Mouse (Mus musculus) embryonic facial prominence, embryonic 10.5 days (tissue): ENCODE measurements at regions not wholly inside any gene's neighbourhood (a gene's known extent, or its start where the extent isn't known, plus 50 kb on each side); places are given as distances from the start of the nearest gene placed in this dataset.

ENCODE experiments used
- DNase-seq: peaks from one replicate; pipeline ENCODE4 v3.0.0-alpha.2; 2017; ENCODE audit warnings: low spot score
- H3K27ac ChIP-seq: fragments of 300-500 bp; sonication (generic); replicated peaks from 2 replicates; pipeline ENCODE4 v1.5.1; 2016; ENCODE audit warnings: mild to moderate bottlenecking
- H3K27me3 ChIP-seq: fragments of 300-500 bp; sonication (generic); replicated peaks from 2 replicates; pipeline ENCODE4 v1.6.1; 2016; ENCODE audit warnings: low read depth, mild to moderate bottlenecking; ENCODE audit not compliant: poor library complexity, severe bottlenecking
- H3K36me3 ChIP-seq: fragments of 300-500 bp; sonication (generic); replicated peaks from 2 replicates; pipeline ENCODE4 v1.6.1; 2016; ENCODE audit warnings: mild to moderate bottlenecking, moderate library complexity
- H3K4me1 ChIP-seq: fragments of 300-500 bp; sonication (generic); 2 replicates; pipeline ENCODE4 v1.6.1; 2016
- H3K4me3 ChIP-seq: fragments of 300-500 bp; sonication (generic); 2 replicates; pipeline ENCODE4 v1.5.1; 2016; ENCODE audit warnings: mild to moderate bottlenecking, moderate library complexity
- H3K9me3 ChIP-seq: fragments of 300-500 bp; sonication (generic); 2 replicates; pipeline ENCODE4 v1.6.1; 2016; ENCODE audit warnings: mild to moderate bottlenecking
- WGBS: fragments of 180-500 bp; shearing (Covaris S2); methylation state at CpG from one replicate; pipeline ENCODE4 v1.1.7; 2016; 5-methylcytosine and 5-hydroxymethylcytosine counted together

- H3K36me3 ChIP-seq, result no peaks in the 10 kb centered on the region
- WGBS, result 83% methylated on average over 8 of the region's 8 CpGs
- no peaks in the 10 kb centered on the region; the same call in 1 of the 2 replicates for H3K27me3 ChIP-seq
- no peak overlapping the region for H3K4me3 ChIP-seq
- no peak for DNase-seq
- peaks cover 37% of the 10 kb centered on the region for H3K4me1 ChIP-seq
- H3K27ac ChIP-seq, result peak overlapping the region; percentile 15; the same call in 1 of the 2 replicates
- H3K9me3 ChIP-seq, result 0 out of 2 replicates have a peak, but pooled peaks cover 4% of the 10 kb centered on the region
These were observed 112.5 kb downstream of the Nufip1 start for GRCm38 (mm10) chr14:76223036-76223650.

- Histone ChIP-seq H3K4me3 (no peak overlapping the region), H3K27me3 (no peaks in the 10 kb centered on the region; the same call in 1 of the 2 replicates), H3K27ac (peak overlapping the region; percentile 15; the same call in 1 of the 2 replicates), H3K9me3 (no peaks in the 10 kb centered on the region), H3K36me3 (no peaks in the 10 kb centered on the region), H3K4me1 (peaks cover 38% of the 10 kb centered on the region)
- no peak for DNase-seq
- 91% methylated on average over 2 of the region's 2 CpGs for WGBS
These were observed 113.2 kb downstream of the Nufip1 start for GRCm38 (mm10) chr14:76223903-76224302.

GRCm38 (mm10) chr14:76225532-76225931 is 114.8 kb downstream of the Nufip1 start:
- Histone ChIP-seq H3K9me3 (no peaks in the 10 kb centered on the region), H3K4me3 (no peak overlapping the region), H3K27me3 (no peaks in the 10 kb centered on the region; the same call in 1 of the 2 replicates), H3K27ac (0 out of 2 replicates have a peak overlapping the region, but pooled peaks have one; percentile 10), H3K36me3 (no peaks in the 10 kb centered on the region), H3K4me1 (peaks cover 44% of the 10 kb centered on the region)
- 77% methylated on average over 12 of the region's 12 CpGs for WGBS
- no peak for DNase-seq

GRCm38 (mm10) chr14:76226621-76227297 is 116.1 kb downstream of the Nufip1 start:
- no peak overlapping the region for H3K27ac ChIP-seq
- H3K4me3 ChIP-seq, result no peak overlapping the region
- no peaks in the 10 kb centered on the region; the same call in 1 of the 2 replicates for H3K27me3 ChIP-seq
- H3K36me3 ChIP-seq, result no peaks in the 10 kb centered on the region
- H3K4me1 ChIP-seq, result peaks cover 35% of the 10 kb centered on the region
- no peaks in the 10 kb centered on the region for H3K9me3 ChIP-seq
- 74% methylated on average over 4 of the region's 4 CpGs for WGBS
- DNase-seq, result no peak

GRCm38 (mm10) chr14:76228968-76229555 is 118.4 kb downstream of the Nufip1 start:
- no peak overlapping the region for H3K4me3 ChIP-seq
- no peaks in the 10 kb centered on the region; the same call in 1 of the 2 replicates for H3K27me3 ChIP-seq
- no peak for DNase-seq
- no peaks in the 10 kb centered on the region for H3K9me3 ChIP-seq
- H3K36me3 ChIP-seq, result no peaks in the 10 kb centered on the region
- 62% methylated on average over 9 of the region's 9 CpGs for WGBS
- H3K27ac ChIP-seq, result no peak overlapping the region
- H3K4me1 ChIP-seq, result peaks cover 18% of the 10 kb centered on the region

- H3K9me3 ChIP-seq, result 0 out of 2 replicates have a peak, but pooled peaks cover 3% of the 10 kb centered on the region
- H3K27me3 ChIP-seq, result no peaks in the 10 kb centered on the region
- DNase-seq, result no peak
- H3K4me3 ChIP-seq, result no peak overlapping the region
- no peak overlapping the region for H3K27ac ChIP-seq
- H3K4me1 ChIP-seq, result peaks cover 22% of the 10 kb centered on the region
- 84% methylated on average over 14 of the region's 14 CpGs for WGBS
- no peaks in the 10 kb centered on the region for H3K36me3 ChIP-seq
These were observed 129.3 kb downstream of the Nufip1 start for GRCm38 (mm10) chr14:76239856-76240493.

- Histone ChIP-seq H3K4me1 (peaks cover 23% of the 10 kb centered on the region), H3K27ac (peak overlapping the region; percentile 80), H3K9me3 (0 out of 2 replicates have a peak, but pooled peaks cover 3% of the 10 kb centered on the region), H3K36me3 (no peaks in the 10 kb centered on the region), H3K27me3 (no peaks in the 10 kb centered on the region), H3K4me3 (peak overlapping the region; percentile 21; the same call in 1 of the 2 replicates)
- 60% methylated on average over 14 of the region's 14 CpGs for WGBS
- peak; percentile 47 for DNase-seq
These were observed 133.1 kb downstream of the Nufip1 start for GRCm38 (mm10) chr14:76243581-76244337.

GRCm38 (mm10) chr14:76244338-76245062 is 133.8 kb downstream of the Nufip1 start:
- Histone ChIP-seq H3K36me3 (no peaks in the 10 kb centered on the region), H3K4me1 (peaks cover 25% of the 10 kb centered on the region), H3K27ac (peak overlapping the region; percentile 80), H3K4me3 (peak overlapping the region; percentile 21; the same call in 1 of the 2 replicates), H3K9me3 (0 out of 2 replicates have a peak, but pooled peaks cover 3% of the 10 kb centered on the region), H3K27me3 (no peaks in the 10 kb centered on the region)
- DNase-seq, result peak; percentile 47
- WGBS, result 31% methylated on average over 18 of the region's 18 CpGs

- peak overlapping the region; percentile 80; the same call in 1 of the 2 replicates for H3K27ac ChIP-seq
- H3K4me3 ChIP-seq, result no peak overlapping the region
- no peaks in the 10 kb centered on the region for H3K27me3 ChIP-seq
- WGBS, result 62% methylated on average over 4 of the region's 4 CpGs
- DNase-seq, result no peak
- H3K4me1 ChIP-seq, result peaks cover 25% of the 10 kb centered on the region
- no peaks in the 10 kb centered on the region for H3K36me3 ChIP-seq
- 0 out of 2 replicates have a peak, but pooled peaks cover 3% of the 10 kb centered on the region for H3K9me3 ChIP-seq
These were observed 134.3 kb downstream of the Nufip1 start for GRCm38 (mm10) chr14:76245063-76245396.

GRCm38 (mm10) chr14:76247664-76248063 is 137.0 kb downstream of the Nufip1 start:
- 0 out of 2 replicates have a peak, but pooled peaks cover under 1% of the 10 kb centered on the region for H3K9me3 ChIP-seq
- no peak overlapping the region for H3K4me3 ChIP-seq
- no peaks in the 10 kb centered on the region for H3K27me3 ChIP-seq
- H3K27ac ChIP-seq, result no peak overlapping the region
- no peak for DNase-seq
- WGBS, result 88% methylated on average over 4 of the region's 4 CpGs
- H3K4me1 ChIP-seq, result peaks cover 25% of the 10 kb centered on the region
- no peaks in the 10 kb centered on the region for H3K36me3 ChIP-seq

- Histone ChIP-seq H3K9me3 (no peaks in the 10 kb centered on the region), H3K4me1 (peaks cover 56% of the 10 kb centered on the region), H3K27ac (no peak overlapping the region), H3K4me3 (no peak overlapping the region), H3K27me3 (peaks cover 20% of the 10 kb centered on the region; the same call in 1 of the 2 replicates), H3K36me3 (no peaks in the 10 kb centered on the region)
- WGBS, result 55% methylated on average over 3 of the region's 3 CpGs
- no peak for DNase-seq
These were observed 143.2 kb downstream of the Nufip1 start for GRCm38 (mm10) chr14:76253850-76254249.
